Mouse (Mus musculus): Measurements from ENCODE around the gene Dab1.

DNA sequence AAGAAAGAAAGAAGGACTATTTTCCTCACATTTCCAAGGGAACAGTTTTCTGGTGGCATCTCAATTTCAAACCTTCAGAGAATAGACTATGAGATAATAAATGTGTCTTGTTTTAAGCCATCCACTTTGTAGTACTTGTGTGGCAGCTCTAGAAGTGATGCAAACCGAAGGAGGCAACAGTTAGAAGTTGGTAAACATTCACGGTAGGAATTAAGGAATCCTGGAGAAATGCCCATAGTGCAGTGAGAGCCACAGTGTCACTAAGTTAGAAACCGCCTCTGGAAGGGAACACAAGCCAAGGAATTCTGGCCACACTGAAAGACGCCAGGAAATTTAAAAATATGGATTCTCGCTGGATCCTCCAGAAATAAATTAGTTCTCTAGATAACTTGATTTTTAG is 502.8 kb downstream of the Dab1 start:
- TF ChIP-seq POLR2A (IDR thresholded peaks at IDR 0.05; ENCODE audit: extremely low read depth, insufficient read depth, low read length) (no peak), CTCF (IDR thresholded peaks at IDR 0.05; ENCODE audit: low read depth, low read length) (no peak)
